Mouse (Mus musculus): ENCODE data around the gene Commd1.
A peak's percentile ranks its signal among the peaks of the same experiment; 100 is the strongest.

The Commd1 gene

GRCm38 (mm10) chr11:22981984-22982757 lies at the start of gene Commd1, which contains the start of gene Gm28048:
Gene Commd1 (minus strand): TSS chr11:22982382.
Gene Gm28048 (minus strand): TSS chr11:22982090.
- DNase-seq (ENCODE audit: low read depth, low spot score), result peak; percentile 90

GRCm38 (mm10) chr11:23029399-23029798 lies 47.2 kb upstream of the Commd1 start:
- no peak for DNase-seq (ENCODE audit: low read depth, low spot score)

- DNase-seq (ENCODE audit: low read depth, low spot score), result no peak
These were observed 46.8 kb upstream of the Commd1 start for GRCm38 (mm10) chr11:23028957-23029356.

- no peak for DNase-seq (ENCODE audit: low read depth, low spot score)
These were observed 42.0 kb upstream of the Commd1 start for GRCm38 (mm10) chr11:23024169-23024568.

- no peak for DNase-seq (ENCODE audit: low read depth, low spot score)
These were observed 41.0 kb upstream of the Commd1 start for GRCm38 (mm10) chr11:23023155-23023554.

- no peak for DNase-seq (ENCODE audit: low read depth, low spot score)
These were observed 38.7 kb upstream of the Commd1 start for GRCm38 (mm10) chr11:23020841-23021240.

- peak; percentile 7 for DNase-seq (ENCODE audit: low read depth, low spot score)
These were observed 38.1 kb upstream of the Commd1 start for GRCm38 (mm10) chr11:23020116-23020770.

GRCm38 (mm10) chr11:23017943-23018342 lies 35.8 kb upstream of the Commd1 start:
- DNase-seq (ENCODE audit: low read depth, low spot score), result no peak

- no peak for DNase-seq (ENCODE audit: low read depth, low spot score)
These were observed 32.8 kb upstream of the Commd1 start for GRCm38 (mm10) chr11:23014996-23015395.

- DNase-seq (ENCODE audit: low read depth, low spot score), result no peak
These were observed 31.6 kb upstream of the Commd1 start for GRCm38 (mm10) chr11:23013580-23014294.

- no peak for DNase-seq (ENCODE audit: low read depth, low spot score)
These were observed 30.9 kb upstream of the Commd1 start for GRCm38 (mm10) chr11:23013096-23013495.

- DNase-seq (ENCODE audit: low read depth, low spot score), result no peak
These were observed 26.6 kb upstream of the Commd1 start for GRCm38 (mm10) chr11:23008824-23009200.

GRCm38 (mm10) chr11:23008181-23008823 lies 26.1 kb upstream of the Commd1 start:
- DNase-seq (ENCODE audit: low read depth, low spot score), result peak; percentile 72

GRCm38 (mm10) chr11:23007481-23008180 lies 25.4 kb upstream of the Commd1 start, which contains the start of gene Fam161a:
Gene Fam161a (plus strand): TSS chr11:23007531.
- peak; percentile 93 for DNase-seq (ENCODE audit: low read depth, low spot score)

- DNase-seq (ENCODE audit: low read depth, low spot score), result no peak
These were observed 24.9 kb upstream of the Commd1 start for GRCm38 (mm10) chr11:23007166-23007480.

GRCm38 (mm10) chr11:23005276-23005675 lies 23.1 kb upstream of the Commd1 start:
- DNase-seq (ENCODE audit: low read depth, low spot score), result no peak

- no peak for DNase-seq (ENCODE audit: low read depth, low spot score)
These were observed 16.1 kb upstream of the Commd1 start for GRCm38 (mm10) chr11:22998308-22998707.

- no peak for DNase-seq (ENCODE audit: low read depth, low spot score)
These were observed 13.3 kb upstream of the Commd1 start for GRCm38 (mm10) chr11:22995461-22995860.

GRCm38 (mm10) chr11:22994271-22994670 lies 12.1 kb upstream of the Commd1 start:
- no peak for DNase-seq (ENCODE audit: low read depth, low spot score)

GRCm38 (mm10) chr11:22991218-22991835 lies 9.1 kb upstream of the Commd1 start:
- DNase-seq (ENCODE audit: low read depth, low spot score), result no peak
